Mouse (Mus musculus): ENCODE results near the gene Gm11562.

DNA sequence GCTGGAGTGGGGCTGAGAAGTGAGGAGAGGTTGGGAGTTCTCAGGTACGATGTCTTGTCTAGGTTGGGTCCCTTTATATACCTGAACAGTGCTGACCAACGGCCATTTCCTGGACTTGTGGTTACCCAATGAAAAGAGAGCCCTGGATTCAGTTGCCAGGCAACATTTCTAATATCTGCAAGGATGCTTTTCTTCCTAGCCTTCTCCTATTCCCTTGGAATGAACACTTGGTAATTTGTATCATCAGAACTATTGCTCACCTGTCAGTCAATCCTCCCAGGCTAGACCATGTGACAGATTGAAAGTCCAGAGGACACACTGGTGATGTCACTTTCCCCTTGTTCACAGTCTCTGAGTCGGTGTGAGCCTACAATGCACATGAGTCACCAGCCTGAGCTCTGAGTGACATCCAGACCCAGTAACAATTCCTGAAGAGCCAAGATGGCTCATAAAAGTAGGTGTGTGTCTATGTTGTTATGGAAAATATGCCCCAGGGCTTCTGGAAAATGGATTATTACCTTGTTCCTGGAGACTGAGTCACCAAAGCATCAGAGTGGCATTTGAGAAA, 5.4 kb downstream of the Gm11562 start, which contains the start of gene Krtap2-4:
- TF ChIP-seq CTCF (IDR thresholded peaks at IDR 0.05; ENCODE audit: low read depth) = no peak
- no peak for TF ChIP-seq EP300 (IDR thresholded peaks at IDR 0.05; ENCODE audit: low read depth)
